Mouse (Mus musculus) liver, embryonic 11.5 days (tissue): ENCODE measurements around the gene Macrod1. TPM values are rescaled to one million over a fixed set of nuclear protein-coding genes. Genes with fewer than 3 reads are reported as not detected.

Experiments used
- ATAC-seq: fragments of 200-750 bp; cut with Nextera tagmentation; replicated peaks from 2 replicates; pipeline ENCODE4 v1.8.0; 2017; ENCODE audit warnings: moderate number of reproducible peaks, mild to moderate bottlenecking, moderate TSS enrichment, moderate library complexity; ENCODE audit not compliant: low FRiP score
- DNase-seq: peaks from one replicate; pipeline ENCODE4 v3.0.0-alpha.2; 2017; ENCODE audit warnings: low spot score
- H3K27ac ChIP-seq: fragments of 300-500 bp; sonication (generic); 2 replicates; pipeline ENCODE4 v1.5.1; 2014; ENCODE audit warnings: mild to moderate bottlenecking, low read depth, low read length, control low read depth
- H3K27me3 ChIP-seq: fragments of 300-500 bp; sonication (generic); replicated peaks from 2 replicates; pipeline ENCODE4 v1.6.1; 2014; ENCODE audit warnings: low read length, mixed read lengths; ENCODE audit not compliant: control insufficient read depth, insufficient read depth
- H3K36me3 ChIP-seq: fragments of 300-500 bp; sonication (generic); 2 replicates; pipeline ENCODE4 v1.6.1; 2014; ENCODE audit warnings: mild to moderate bottlenecking, low read length, moderate library complexity, mixed read lengths; ENCODE audit not compliant: control insufficient read depth, insufficient read depth
- H3K4me1 ChIP-seq: fragments of 300-500 bp; sonication (generic); replicated peaks from 2 replicates; pipeline ENCODE4 v1.6.1; 2014; ENCODE audit warnings: low read length, mixed read lengths; ENCODE audit not compliant: control insufficient read depth, insufficient read depth
- H3K4me2 ChIP-seq: fragments of 300-500 bp; sonication (generic); 2 replicates; pipeline ENCODE4 v1.6.1; 2014; ENCODE audit warnings: mild to moderate bottlenecking, control low read depth, moderate library complexity
- H3K4me3 ChIP-seq: fragments of 300-500 bp; sonication (generic); 2 replicates; pipeline ENCODE4 v1.5.1; 2014; ENCODE audit warnings: low read depth, low read length, control low read depth
- H3K9ac ChIP-seq: fragments of 300-500 bp; sonication (generic); 2 replicates; pipeline ENCODE4 v1.6.1; 2014; ENCODE audit warnings: low read depth, low read length, control low read depth
- H3K9me3 ChIP-seq: fragments of 300-500 bp; sonication (generic); 2 replicates; pipeline ENCODE4 v1.6.1; 2016; ENCODE audit warnings: low read length, inconsistent platforms, mixed read lengths; ENCODE audit not compliant: control insufficient read depth
- WGBS: fragments of 180-500 bp; shearing (Covaris S2); extraction: QIAGEN DNeasy Blood & Tissue Kit; methylation state at CpG from one replicate; pipeline ENCODE4 v1.1.7; 2014; 5-methylcytosine and 5-hydroxymethylcytosine counted together
- polyA plus RNA-seq: library from polyadenylated mRNA; unstranded; fragments of >200 nt; fragmentation: Nextera tagmentation; extraction: Ambion mirVana; gene quantifications from 2 replicates; pipeline ENCODE4 v1.2.1, GENCODE M21; 2014

Macrod1 gene
- polyA plus RNA-seq, 1 experiment from 2014 or later = 5.9 TPM

- H3K9me3 ChIP-seq = no peaks in the 10 kb centered on the region
- no peak overlapping the region for H3K4me2 ChIP-seq
- peak overlapping the region; percentile 40; the same call in 1 of the 2 replicates for H3K27ac ChIP-seq
- ATAC-seq (0 out of 2 replicates have a peak, but pooled peaks have one; percentile 15), DNase-seq (no peak)
- H3K4me1 ChIP-seq = peaks cover 27% of the 10 kb centered on the region
- H3K4me3 ChIP-seq = no peak overlapping the region
- peaks cover 38% of the 10 kb centered on the region for H3K27me3 ChIP-seq
- H3K36me3 ChIP-seq = no peaks in the 10 kb centered on the region
- no peak overlapping the region for H3K9ac ChIP-seq
- WGBS = 30% methylated on average over 17 of the region's 17 CpGs
Measured at GRCm38 (mm10) chr19:7134631-7135091, 78.1 kb downstream of the Macrod1 start.

GRCm38 (mm10) chr19:7135525-7135924 lies 78.9 kb downstream of the Macrod1 start:
- no peak for DNase-seq
- ATAC-seq = no peak
- Histone ChIP-seq H3K9ac (no peak overlapping the region), H3K4me2 (no peak overlapping the region), H3K9me3 (no peaks in the 10 kb centered on the region), H3K36me3 (no peaks in the 10 kb centered on the region), H3K27me3 (peaks cover 44% of the 10 kb centered on the region), H3K4me3 (no peak overlapping the region), H3K4me1 (peaks cover 23% of the 10 kb centered on the region), H3K27ac (0 out of 2 replicates have a peak overlapping the region, but pooled peaks have one; percentile 40)
- WGBS = 16% methylated on average over 9 of the region's 9 CpGs

GRCm38 (mm10) chr19:7136016-7136415 lies 79.4 kb downstream of the Macrod1 start:
- ATAC-seq (no peak), DNase-seq (no peak)
- Histone ChIP-seq H3K27ac (0 out of 2 replicates have a peak overlapping the region, but pooled peaks have one; percentile 13), H3K9ac (no peak overlapping the region), H3K36me3 (no peaks in the 10 kb centered on the region), H3K27me3 (peaks cover 44% of the 10 kb centered on the region), H3K4me3 (no peak overlapping the region), H3K9me3 (no peaks in the 10 kb centered on the region), H3K4me2 (no peak overlapping the region), H3K4me1 (peaks cover 23% of the 10 kb centered on the region)
- 22% methylated on average over 9 of the region's 9 CpGs for WGBS

GRCm38 (mm10) chr19:7136714-7137498 lies 80.3 kb downstream of the Macrod1 start:
- ATAC-seq = 0 out of 2 replicates have a peak, but pooled peaks have one; percentile 18
- DNase-seq = no peak
- Histone ChIP-seq H3K27ac (no peak overlapping the region), H3K9me3 (no peaks in the 10 kb centered on the region), H3K4me1 (peaks cover 23% of the 10 kb centered on the region), H3K9ac (no peak overlapping the region), H3K4me3 (no peak overlapping the region), H3K27me3 (peaks cover 49% of the 10 kb centered on the region), H3K36me3 (no peaks in the 10 kb centered on the region), H3K4me2 (no peak overlapping the region)
- 31% methylated on average over 14 of the region's 14 CpGs for WGBS

GRCm38 (mm10) chr19:7138327-7138726 lies 81.7 kb downstream of the Macrod1 start:
- Histone ChIP-seq H3K36me3 (no peaks in the 10 kb centered on the region), H3K9ac (no peak overlapping the region), H3K27me3 (peaks cover 62% of the 10 kb centered on the region), H3K4me3 (no peak overlapping the region), H3K9me3 (no peaks in the 10 kb centered on the region), H3K4me1 (peaks cover 23% of the 10 kb centered on the region), H3K4me2 (no peak overlapping the region), H3K27ac (no peak overlapping the region)
- DNase-seq (no peak), ATAC-seq (no peak)
- 61% methylated on average over 14 of the region's 14 CpGs for WGBS

- Histone ChIP-seq H3K27me3 (peaks cover 68% of the 10 kb centered on the region), H3K27ac (no peak overlapping the region), H3K36me3 (no peaks in the 10 kb centered on the region), H3K9me3 (no peaks in the 10 kb centered on the region), H3K4me1 (peaks cover 21% of the 10 kb centered on the region), H3K4me3 (no peak overlapping the region), H3K4me2 (no peak overlapping the region), H3K9ac (no peak overlapping the region)
- DNase-seq (no peak), ATAC-seq (no peak)
- 71% methylated on average over 4 of the region's 4 CpGs for WGBS
Measured at GRCm38 (mm10) chr19:7139321-7139720, 82.7 kb downstream of the Macrod1 start.

- WGBS = 73% methylated on average over 6 of the region's 6 CpGs
- H3K27ac ChIP-seq = no peak overlapping the region
Measured at GRCm38 (mm10) chr19:7140373-7140772, 83.8 kb downstream of the Macrod1 start.

GRCm38 (mm10) chr19:7140856-7141421 lies 84.3 kb downstream of the Macrod1 start:
- Histone ChIP-seq H3K4me2 (no peak overlapping the region), H3K4me1 (peaks cover 10% of the 10 kb centered on the region; the same call in 1 of the 2 replicates), H3K27ac (no peak overlapping the region), H3K27me3 (peaks cover 67% of the 10 kb centered on the region), H3K36me3 (no peaks in the 10 kb centered on the region), H3K4me3 (no peak overlapping the region), H3K9ac (no peak overlapping the region), H3K9me3 (no peaks in the 10 kb centered on the region)
- 62% methylated on average over 12 of the region's 12 CpGs for WGBS
- DNase-seq = no peak
- no peak for ATAC-seq

More at GRCm38 (mm10) chr19:7140373-7140772, 83.8 kb downstream of the Macrod1 start:
- Histone ChIP-seq H3K27me3 (peaks cover 67% of the 10 kb centered on the region), H3K4me2 (no peak overlapping the region), H3K4me1 (peaks cover 12% of the 10 kb centered on the region), H3K36me3 (no peaks in the 10 kb centered on the region), H3K9me3 (no peaks in the 10 kb centered on the region), H3K4me3 (no peak overlapping the region), H3K9ac (no peak overlapping the region)
- ATAC-seq (no peak), DNase-seq (no peak)
